In the genomic region with DNA sequence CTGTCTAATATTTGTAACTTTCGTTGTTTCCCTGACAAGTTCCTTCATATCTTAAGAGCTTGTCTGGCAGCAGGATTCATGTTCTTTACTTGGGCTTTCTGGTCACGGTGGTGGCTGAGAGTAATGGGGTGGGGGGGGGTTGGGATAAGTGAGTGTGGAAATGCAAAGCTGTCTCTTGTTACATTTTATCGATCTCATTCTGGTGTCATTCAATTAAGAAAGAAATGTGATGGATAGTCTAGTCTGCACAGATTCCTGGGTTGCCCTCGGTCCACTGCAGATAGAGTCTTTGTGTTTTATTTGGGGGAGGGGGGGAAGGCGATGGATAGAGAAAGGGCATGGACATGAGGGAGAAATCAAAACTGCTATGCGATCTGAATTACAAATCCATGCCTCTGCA, we compare ENCODE assay signal across 13 mouse cellular contexts.
DNase-seq lines count a peak whose midpoint lies in the region; ATAC-seq lines count a peak whose summit lies in the region.
"Had no signal": no experiment of that assay in that cellular context is flagged by ENCODE, and none has a peak within 500 bp of the region (broad histone marks: within the 10 kb centered on the region; RNA-seq: fewer than 3 reads in every experiment).

No protein-coding gene starts in this region.

- no peak overlapping the region for H3K27ac ChIP-seq in forebrain, embryonic 11.5 days (ENCODE audit: low read depth, low read length)
- peak overlapping the region; percentile 29; the same call in 1 of the 2 replicates for H3K27ac ChIP-seq in hindbrain, embryonic 16.5 days (ENCODE audit: low read depth, low read length)
- H3K27ac ChIP-seq in midbrain, embryonic 15.5 days, result peak overlapping the region; percentile 79
- H3K27ac ChIP-seq: intestine, embryonic 15.5 days; limb, embryonic 15.5 days had no signal

- 0 out of 2 replicates have a peak overlapping the region, but pooled peaks have one; percentile 21 for H3K9ac ChIP-seq in forebrain, embryonic 11.5 days (ENCODE audit: low read length)
- H3K9ac ChIP-seq in hindbrain, embryonic 16.5 days (ENCODE audit: low read depth, low read length), result no peak overlapping the region
- H3K9ac ChIP-seq in midbrain, embryonic 15.5 days, result no peak overlapping the region
- H3K9ac ChIP-seq: intestine, embryonic 15.5 days; limb, embryonic 15.5 days had no signal

- H3K27me3 ChIP-seq in forebrain, embryonic 11.5 days (ENCODE audit: control insufficient read depth, insufficient read depth, low read length), result no peaks in the 10 kb centered on the region
- no peaks in the 10 kb centered on the region for H3K27me3 ChIP-seq in hindbrain, embryonic 16.5 days (replicated peaks; ENCODE audit: control insufficient read depth, insufficient read depth, low read length)
- no peaks in the 10 kb centered on the region for H3K27me3 ChIP-seq in midbrain, embryonic 15.5 days (replicated peaks)
- H3K27me3 ChIP-seq: intestine, embryonic 15.5 days; limb, embryonic 15.5 days had no signal

- WGBS in forebrain, embryonic 11.5 days, result 68% methylated on average over 6 of the region's 6 CpGs
- 9% methylated on average over 6 of the region's 6 CpGs for WGBS in hindbrain, embryonic 16.5 days
- 13% methylated on average over 6 of the region's 6 CpGs for WGBS in midbrain, embryonic 15.5 days

- no peaks in the 10 kb centered on the region for H3K36me3 ChIP-seq in forebrain, embryonic 11.5 days (ENCODE audit: control insufficient read depth, insufficient read depth, low read length)
- no peaks in the 10 kb centered on the region for H3K36me3 ChIP-seq in hindbrain, embryonic 16.5 days (ENCODE audit: control insufficient read depth, insufficient read depth, low read length)
- no peaks in the 10 kb centered on the region for H3K36me3 ChIP-seq in midbrain, embryonic 15.5 days (replicated peaks)
- H3K36me3 ChIP-seq: intestine, embryonic 15.5 days; limb, embryonic 15.5 days had no signal

- H3K4me1 ChIP-seq in forebrain, embryonic 11.5 days (replicated peaks; ENCODE audit: control insufficient read depth, insufficient read depth, low read length), result peaks cover 13% of the 10 kb centered on the region; the same call in 1 of the 2 replicates
- H3K4me1 ChIP-seq in hindbrain, embryonic 16.5 days (ENCODE audit: control insufficient read depth, insufficient read depth, low read depth, low read length), result peaks cover 25% of the 10 kb centered on the region
- peaks cover 40% of the 10 kb centered on the region for H3K4me1 ChIP-seq in midbrain, embryonic 15.5 days
- H3K4me1 ChIP-seq: intestine, embryonic 15.5 days had no signal

- ATAC-seq in forebrain, embryonic 11.5 days (replicated peaks; ENCODE audit: low FRiP score), result 0 out of 2 replicates have a peak, but pooled peaks have one; percentile 19
- ATAC-seq in hindbrain, embryonic 16.5 days, result peak; percentile 55
- peak; percentile 59 for ATAC-seq in midbrain, embryonic 15.5 days (replicated peaks)

- peak; percentile 63 for DNase-seq in embryo, embryonic 11 days
- no peak for DNase-seq in forebrain, embryonic 11.5 days (ENCODE audit: low spot score)
- no peak for DNase-seq in cerebellum, postnatal 4 days (ENCODE audit: low spot score in 2 of 2)
- DNase-seq in thymus, postnatal 0 days (ENCODE audit: low spot score), result no peak
- DNase-seq in thymus, postnatal 4 days, result no peak
- DNase-seq in heart, adult 9 months (ENCODE audit: low spot score in 2 of 2), result no peak
- DNase-seq: adrenal gland, adult 8-10 months; gastrocnemius, postnatal 25 days; layer of hippocampus, adult 9-11 months had no signal

- no peaks in the 10 kb centered on the region for H3K9me3 ChIP-seq in forebrain, embryonic 11.5 days (ENCODE audit: control insufficient read depth, low read length)
- no peaks in the 10 kb centered on the region for H3K9me3 ChIP-seq in hindbrain, embryonic 16.5 days (ENCODE audit: control insufficient read depth, low read length)
- no peaks in the 10 kb centered on the region for H3K9me3 ChIP-seq in midbrain, embryonic 15.5 days
- H3K9me3 ChIP-seq: intestine, embryonic 15.5 days; limb, embryonic 15.5 days had no signal

- H3K4me3 ChIP-seq in forebrain, embryonic 11.5 days (ENCODE audit: low read depth, low read length), result no peak overlapping the region
- H3K4me3 ChIP-seq in hindbrain, embryonic 16.5 days (ENCODE audit: low read length), result no peak overlapping the region
- no peak overlapping the region for H3K4me3 ChIP-seq in midbrain, embryonic 15.5 days
- H3K4me3 ChIP-seq: intestine, embryonic 15.5 days; limb, embryonic 15.5 days had no signal

- H3K4me2 ChIP-seq in forebrain, embryonic 11.5 days (ENCODE audit: low read depth, low read length, severe bottlenecking), result no peak overlapping the region
- H3K4me2 ChIP-seq in hindbrain, embryonic 16.5 days (ENCODE audit: low read length), result peak overlapping the region; percentile 31
- H3K4me2 ChIP-seq in midbrain, embryonic 15.5 days, result peak overlapping the region; percentile 36
- H3K4me2 ChIP-seq: intestine, embryonic 15.5 days; limb, embryonic 15.5 days had no signal
